ENCODE assay signal across 31 mouse cellular contexts in genomic region chr2:173296408-173296807, GRCm38 (mm10).
"Had no signal": no experiment of that assay in that cellular context is flagged by ENCODE, and none has a peak within 500 bp of the region (broad histone marks: within the 10 kb centered on the region; RNA-seq: fewer than 3 reads in every experiment).

No protein-coding gene starts in this region.

- H3K4me2 ChIP-seq: limb, embryonic 12.5 days; limb, embryonic 13.5 days; limb, embryonic 15.5 days; liver, embryonic 11.5 days; liver, embryonic 12.5 days; liver, embryonic 13.5 days; liver, embryonic 15.5 days; lung, embryonic 14.5 days; lung, embryonic 15.5 days; midbrain, embryonic 11.5 days; midbrain, embryonic 12.5 days; midbrain, embryonic 13.5 days; midbrain, embryonic 15.5 days; neural tube, embryonic 12.5 days had no signal

- DNase-seq: left cerebral cortex, postnatal 4 days; liver; liver, embryonic 13.5 days; liver, postnatal 0 days; lung, adult 18-20 months; lung, adult 2 months; lung, embryonic 14.5 days; lung, postnatal 10 days; lung, postnatal 14 days; lung, postnatal 36 days; lung, postnatal 4 days; midbrain, embryonic 14.5 days had no signal

- H3K9me3 ChIP-seq: limb, embryonic 10.5 days; limb, embryonic 15.5 days; liver, embryonic 12.5 days; liver, embryonic 13.5 days; lung, embryonic 15.5 days; midbrain, embryonic 10.5 days; midbrain, embryonic 13.5 days; midbrain, embryonic 15.5 days had no signal

- H3K4me3 ChIP-seq: limb, embryonic 10.5 days; limb, embryonic 12.5 days; limb, embryonic 13.5 days; limb, embryonic 15.5 days; liver, embryonic 12.5 days; liver, embryonic 13.5 days; liver, embryonic 15.5 days; lung, embryonic 15.5 days; megakaryocyte, embryonic 14.5 days; midbrain, embryonic 10.5 days; midbrain, embryonic 12.5 days; midbrain, embryonic 13.5 days; midbrain, embryonic 15.5 days; neural tube, embryonic 12.5 days had no signal

- H3K9ac ChIP-seq: limb, embryonic 12.5 days; limb, embryonic 13.5 days; limb, embryonic 15.5 days; liver, embryonic 12.5 days; liver, embryonic 13.5 days; liver, embryonic 14.5 days; liver, embryonic 15.5 days; liver, postnatal 0 days; lung, embryonic 14.5 days; lung, embryonic 15.5 days; midbrain, embryonic 12.5 days; midbrain, embryonic 13.5 days; midbrain, embryonic 15.5 days; neural tube, embryonic 12.5 days had no signal

- ATAC-seq: liver, embryonic 12.5 days; liver, postnatal 0 days; lung, postnatal 0 days; midbrain, embryonic 13.5 days; midbrain, embryonic 15.5 days; midbrain, embryonic 16.5 days had no signal

- H3K36me3 ChIP-seq: limb, embryonic 10.5 days; limb, embryonic 12.5 days; limb, embryonic 13.5 days; limb, embryonic 15.5 days; liver, embryonic 12.5 days; liver, embryonic 13.5 days; liver, embryonic 15.5 days; lung, embryonic 15.5 days; midbrain, embryonic 10.5 days; midbrain, embryonic 12.5 days; midbrain, embryonic 13.5 days; midbrain, embryonic 15.5 days; neural tube, embryonic 12.5 days had no signal

- H3K4me1 ChIP-seq: limb, embryonic 10.5 days; limb, embryonic 12.5 days; limb, embryonic 13.5 days; liver, embryonic 12.5 days; liver, embryonic 13.5 days; liver, embryonic 15.5 days; midbrain, embryonic 12.5 days; neural tube, embryonic 12.5 days had no signal

- H3K27ac ChIP-seq: limb, embryonic 10.5 days; limb, embryonic 12.5 days; limb, embryonic 13.5 days; limb, embryonic 15.5 days; liver, embryonic 12.5 days; liver, embryonic 13.5 days; liver, embryonic 14.5 days; liver, embryonic 15.5 days; lung, embryonic 15.5 days; macrophage; midbrain, embryonic 10.5 days; midbrain, embryonic 12.5 days; midbrain, embryonic 13.5 days; midbrain, embryonic 15.5 days; neural tube, embryonic 12.5 days had no signal

- H3K27me3 ChIP-seq: limb, embryonic 12.5 days; limb, embryonic 13.5 days; limb, embryonic 15.5 days; liver, embryonic 12.5 days; liver, embryonic 13.5 days; liver, embryonic 15.5 days; lung, embryonic 15.5 days; midbrain, embryonic 13.5 days; midbrain, embryonic 15.5 days; neural tube, embryonic 12.5 days had no signal
